Mouse (Mus musculus) megakaryocyte, embryonic 14.5 days (primary cell): ENCODE measurements around the gene S100a4. TPM values are rescaled to one million over a fixed set of nuclear protein-coding genes. Genes with fewer than 3 reads are reported as not detected.

Source experiments
- H3K27me3 ChIP-seq: replicated peaks from 2 replicates; pipeline ENCODE3; 2012; ENCODE audit warnings: inconsistent platforms
- H3K36me3 ChIP-seq: replicated peaks from 2 replicates; pipeline ENCODE3; 2012; ENCODE audit warnings: low read length, inconsistent platforms, mixed read lengths
- H3K4me1 ChIP-seq: 2 replicates; pipeline ENCODE4 v1.6.1; 2012; ENCODE audit warnings: inconsistent platforms
- H3K4me3 ChIP-seq: replicated peaks from 2 replicates; pipeline ENCODE3; 2012; ENCODE audit warnings: moderate library complexity, mild to moderate bottlenecking, inconsistent platforms
- H3K9me3 ChIP-seq: 2 replicates; pipeline ENCODE4 v1.6.1; 2012; ENCODE audit warnings: inconsistent platforms
- FLI1 ChIP-seq: IDR thresholded peaks from 2 replicates; pipeline ENCODE4 v1.6.1; 2012; ENCODE audit warnings: low read length, inconsistent platforms, mixed read lengths
- GATA1 ChIP-seq: IDR thresholded peaks from 3 replicates; pipeline ENCODE4 v1.6.1; 2012; ENCODE audit warnings: mixed read lengths, low read length, inconsistent platforms, borderline replicate concordance
- polyA plus RNA-seq: library from polyadenylated mRNA; stranded (reverse); fragments of >175 nt; gene quantifications from 2 replicates; pipeline ENCODE4 v1.2.3, GENCODE M21; 2012; ENCODE audit warnings: low replicate concordance; ENCODE audit not compliant: insufficient read depth

Gene S100a4
- polyA plus RNA-seq, 1 experiment: not detected

- Histone ChIP-seq H3K36me3 (no peaks in the 10 kb centered on the region), H3K4me1 (peaks cover 29% of the 10 kb centered on the region), H3K4me3 (no peak overlapping the region), H3K9me3 (0 out of 2 replicates have a peak, but pooled peaks cover 8% of the 10 kb centered on the region), H3K27me3 (peaks cover 38% of the 10 kb centered on the region)
- TF ChIP-seq GATA1 (no peak), FLI1 (no peak)
Observed at GRCm38 (mm10) chr3:90583893-90584292, 19.7 kb upstream of the S100a4 start.

GRCm38 (mm10) chr3:90585595-90585994 is 18.0 kb upstream of the S100a4 start:
- TF ChIP-seq GATA1 (no peak), FLI1 (no peak)
- no peaks in the 10 kb centered on the region for H3K36me3 ChIP-seq
- no peak overlapping the region for H3K4me3 ChIP-seq
- H3K27me3 ChIP-seq: peaks cover 39% of the 10 kb centered on the region
- 0 out of 2 replicates have a peak, but pooled peaks cover 8% of the 10 kb centered on the region for H3K9me3 ChIP-seq
- peaks cover 44% of the 10 kb centered on the region for H3K4me1 ChIP-seq

DNA sequence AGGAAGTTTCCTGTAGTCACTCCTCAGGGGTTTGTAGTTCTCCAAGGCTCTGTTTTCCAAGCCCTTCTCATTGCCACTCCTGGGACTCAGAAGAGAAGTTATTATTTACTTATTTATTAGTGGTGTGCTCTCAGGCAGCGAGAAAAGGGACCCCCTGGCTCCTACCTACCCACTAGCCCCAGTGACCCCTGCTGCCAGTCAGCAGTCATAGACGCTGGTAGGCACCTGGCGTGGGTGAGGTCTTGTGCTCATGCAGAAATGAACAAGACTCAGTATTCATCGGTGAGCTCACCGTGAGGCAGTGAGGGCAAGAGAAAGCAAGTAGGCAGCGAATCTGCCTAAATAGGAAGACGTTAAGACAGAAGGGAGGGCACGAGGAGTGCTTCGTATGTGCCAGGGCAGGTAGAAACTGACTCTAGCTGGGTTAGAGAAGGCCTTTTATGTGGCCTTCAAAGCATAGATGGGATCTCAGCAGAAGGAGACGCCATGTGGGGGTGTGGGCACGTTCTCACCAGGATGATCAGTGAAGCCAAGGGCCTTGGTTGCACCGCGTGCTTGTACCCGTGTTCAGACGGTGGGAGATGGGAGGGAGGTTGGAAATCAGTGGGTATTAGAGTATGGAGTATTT is 17.4 kb upstream of the S100a4 start:
- Histone ChIP-seq H3K4me3 (no peak overlapping the region), H3K36me3 (no peaks in the 10 kb centered on the region), H3K27me3 (peaks cover 39% of the 10 kb centered on the region), H3K9me3 (0 out of 2 replicates have a peak, but pooled peaks cover 8% of the 10 kb centered on the region), H3K4me1 (peaks cover 44% of the 10 kb centered on the region)
- TF ChIP-seq GATA1 (no peak), FLI1 (no peak)

GRCm38 (mm10) chr3:90586906-90587305 is 16.7 kb upstream of the S100a4 start:
- Histone ChIP-seq H3K36me3 (no peaks in the 10 kb centered on the region), H3K27me3 (peaks cover 35% of the 10 kb centered on the region), H3K4me3 (peak overlapping the region; percentile 40), H3K4me1 (peaks cover 44% of the 10 kb centered on the region), H3K9me3 (0 out of 2 replicates have a peak, but pooled peaks cover 5% of the 10 kb centered on the region)
- no peak for TF ChIP-seq GATA1
- no peak for TF ChIP-seq FLI1

DNA sequence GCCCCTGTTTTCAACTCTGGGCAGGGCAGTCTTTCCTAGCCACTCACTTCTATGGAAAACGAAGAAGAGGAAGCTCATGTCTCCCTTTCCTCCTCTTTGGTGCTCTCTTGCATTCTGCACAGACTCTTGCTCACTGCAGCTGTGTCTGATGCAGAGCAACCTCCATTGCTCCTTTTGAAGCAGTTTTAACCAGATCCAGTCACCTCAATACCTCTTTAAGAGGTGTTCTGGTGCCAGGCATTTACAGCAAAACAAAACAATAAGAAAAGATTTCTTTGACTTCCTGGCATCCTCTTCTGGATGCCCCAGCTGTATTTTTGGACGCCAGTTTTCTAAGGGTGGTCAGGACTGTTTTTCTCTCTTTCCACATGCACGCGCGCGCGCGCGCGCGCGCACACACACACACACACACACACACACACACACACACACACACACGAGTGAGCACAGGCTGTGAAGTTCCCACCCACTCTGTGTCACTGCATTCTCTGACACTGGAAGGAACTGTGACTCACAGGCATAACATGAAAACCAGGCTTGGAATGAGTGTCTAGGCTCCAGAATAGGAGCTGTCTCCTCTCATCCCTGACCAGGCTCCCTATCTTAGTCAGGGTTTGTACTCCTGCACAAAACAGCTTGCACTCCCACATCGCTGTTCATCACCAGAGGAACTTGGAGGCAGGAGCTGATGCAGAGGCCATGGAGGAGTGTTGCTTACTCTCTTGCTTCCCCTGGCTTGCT is 16.0 kb upstream of the S100a4 start:
- TF ChIP-seq GATA1: no peak
- no peak for TF ChIP-seq FLI1
- 0 out of 2 replicates have a peak, but pooled peaks cover under 1% of the 10 kb centered on the region for H3K9me3 ChIP-seq
- peak overlapping the region; percentile 40 for H3K4me3 ChIP-seq
- no peaks in the 10 kb centered on the region for H3K36me3 ChIP-seq
- peaks cover 44% of the 10 kb centered on the region for H3K4me1 ChIP-seq
- H3K27me3 ChIP-seq: peaks cover 33% of the 10 kb centered on the region

- Histone ChIP-seq H3K27me3 (peaks cover 36% of the 10 kb centered on the region), H3K36me3 (no peaks in the 10 kb centered on the region), H3K4me1 (peaks cover 46% of the 10 kb centered on the region), H3K4me3 (peak overlapping the region; percentile 60), H3K9me3 (no peaks in the 10 kb centered on the region)
- TF ChIP-seq FLI1: no peak
- no peak for TF ChIP-seq GATA1
Observed at GRCm38 (mm10) chr3:90589390-90589789, 14.2 kb upstream of the S100a4 start.

DNA sequence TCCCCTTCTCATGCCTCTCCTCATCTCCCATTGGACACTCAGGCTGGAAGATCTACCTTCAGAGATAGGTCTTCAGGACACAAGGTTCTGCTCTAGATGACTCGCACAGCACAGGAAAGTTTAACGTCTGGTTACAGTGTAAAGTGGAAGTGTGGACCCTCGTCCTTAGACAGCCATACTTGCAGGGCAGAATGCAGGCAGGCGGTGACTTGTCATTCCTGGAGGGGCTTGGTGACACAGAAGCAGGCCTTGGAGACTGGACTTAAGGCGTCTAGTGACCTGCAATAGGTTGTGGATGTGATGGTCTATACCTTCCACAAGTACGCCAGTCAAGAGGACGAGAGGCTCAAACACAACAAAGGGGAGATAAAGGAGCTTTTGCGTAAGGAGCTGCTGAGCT is 13.6 kb upstream of the S100a4 start, which contains the start of gene S100a2:
S100a2 (plus strand) TSS at position 301 of the 400 bp plus-strand sequence.
- TF ChIP-seq GATA1: no peak
- TF ChIP-seq FLI1: no peak

GRCm38 (mm10) chr3:90594466-90594865 is 9.1 kb upstream of the S100a4 start:
- H3K4me1 ChIP-seq: peaks cover 14% of the 10 kb centered on the region
- no peak for TF ChIP-seq GATA1
- no peak for TF ChIP-seq FLI1
- H3K4me3 ChIP-seq: no peak overlapping the region
- H3K9me3 ChIP-seq: no peaks in the 10 kb centered on the region
- no peaks in the 10 kb centered on the region for H3K36me3 ChIP-seq
- H3K27me3 ChIP-seq: peaks cover 54% of the 10 kb centered on the region

More for the DNA sequence above, 13.6 kb upstream of the S100a4 start, which contains the start of gene S100a2:
- Histone ChIP-seq H3K9me3 (no peaks in the 10 kb centered on the region), H3K4me3 (peak within 1 kb of the TSS; percentile 60), H3K36me3 (no peaks in the 10 kb centered on the region), H3K4me1 (peaks cover 49% of the 10 kb centered on the region), H3K27me3 (peaks cover 36% of the 10 kb centered on the region)

DNA sequence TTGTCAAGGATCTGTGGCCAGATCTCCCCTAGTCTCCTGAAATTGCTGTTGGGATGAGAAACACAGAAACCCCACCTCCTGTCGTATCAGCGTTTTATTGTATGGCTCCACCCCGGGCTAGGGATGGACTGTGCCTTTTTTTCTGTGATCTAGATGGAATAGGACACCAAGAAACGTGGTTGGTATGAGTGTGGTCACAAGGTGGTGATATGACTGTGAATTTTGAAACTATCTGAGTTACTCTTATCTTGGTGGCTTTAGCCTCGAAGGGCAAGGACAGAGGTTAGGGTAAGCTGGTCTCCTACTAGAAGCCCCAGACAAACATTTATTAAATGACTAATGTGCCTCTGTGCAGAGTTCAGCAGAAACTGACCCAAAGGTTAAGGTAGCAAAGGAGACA is 8.0 kb upstream of the S100a4 start:
- Histone ChIP-seq H3K36me3 (no peaks in the 10 kb centered on the region), H3K4me3 (no peak overlapping the region), H3K4me1 (0 out of 2 replicates have a peak, but pooled peaks cover 4% of the 10 kb centered on the region)

DNA sequence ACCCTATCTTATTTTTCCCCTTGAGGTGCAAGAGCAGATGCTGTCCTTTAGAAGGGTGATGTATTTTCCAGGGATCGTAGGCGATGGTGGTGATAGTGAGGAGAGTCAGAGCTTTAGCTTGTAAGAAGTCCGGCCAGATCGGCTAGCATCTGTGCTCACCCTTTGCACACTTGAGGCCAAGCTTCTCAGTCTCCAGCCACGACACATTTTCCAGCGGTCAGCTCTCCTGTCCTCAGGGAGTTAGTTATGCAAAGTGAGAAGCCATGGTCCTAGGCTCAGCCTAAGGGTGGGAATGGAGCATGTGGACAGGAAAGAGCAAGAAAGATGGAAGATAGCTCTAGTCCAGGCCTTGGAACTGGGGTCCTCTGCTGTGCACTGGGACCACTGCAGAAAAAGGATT is 6.8 kb upstream of the S100a4 start:
- H3K9me3 ChIP-seq: no peaks in the 10 kb centered on the region
- H3K4me3 ChIP-seq: no peak overlapping the region
- H3K4me1 ChIP-seq: peaks cover 7% of the 10 kb centered on the region
- H3K36me3 ChIP-seq: no peaks in the 10 kb centered on the region
- peaks cover 74% of the 10 kb centered on the region for H3K27me3 ChIP-seq
- TF ChIP-seq FLI1 (no peak), GATA1 (no peak)

More for the DNA sequence above, 8.0 kb upstream of the S100a4 start:
- Histone ChIP-seq H3K9me3 (no peaks in the 10 kb centered on the region), H3K27me3 (peaks cover 61% of the 10 kb centered on the region)
- TF ChIP-seq GATA1 (no peak), FLI1 (no peak)
